Mouse (Mus musculus) liver, embryonic 11.5 days (tissue): ENCODE results near the gene Krt25. TPM values are rescaled to one million over a fixed set of nuclear protein-coding genes. Genes with fewer than 3 reads are reported as not detected.

Source experiments
- ATAC-seq: fragments of 200-750 bp; cut with Nextera tagmentation; replicated peaks from 2 replicates; pipeline ENCODE4 v1.8.0; 2017; ENCODE audit warnings: moderate number of reproducible peaks, mild to moderate bottlenecking, moderate TSS enrichment, moderate library complexity; ENCODE audit not compliant: low FRiP score
- DNase-seq: peaks from one replicate; pipeline ENCODE4 v3.0.0-alpha.2; 2017; ENCODE audit warnings: low spot score
- H3K27ac ChIP-seq: fragments of 300-500 bp; sonication (generic); 2 replicates; pipeline ENCODE4 v1.5.1; 2014; ENCODE audit warnings: mild to moderate bottlenecking, low read depth, low read length, control low read depth
- H3K27me3 ChIP-seq: fragments of 300-500 bp; sonication (generic); replicated peaks from 2 replicates; pipeline ENCODE4 v1.6.1; 2014; ENCODE audit warnings: low read length, mixed read lengths; ENCODE audit not compliant: control insufficient read depth, insufficient read depth
- H3K36me3 ChIP-seq: fragments of 300-500 bp; sonication (generic); 2 replicates; pipeline ENCODE4 v1.6.1; 2014; ENCODE audit warnings: mild to moderate bottlenecking, low read length, moderate library complexity, mixed read lengths; ENCODE audit not compliant: control insufficient read depth, insufficient read depth
- H3K4me1 ChIP-seq: fragments of 300-500 bp; sonication (generic); replicated peaks from 2 replicates; pipeline ENCODE4 v1.6.1; 2014; ENCODE audit warnings: low read length, mixed read lengths; ENCODE audit not compliant: control insufficient read depth, insufficient read depth
- H3K4me2 ChIP-seq: fragments of 300-500 bp; sonication (generic); 2 replicates; pipeline ENCODE4 v1.6.1; 2014; ENCODE audit warnings: mild to moderate bottlenecking, control low read depth, moderate library complexity
- H3K4me3 ChIP-seq: fragments of 300-500 bp; sonication (generic); 2 replicates; pipeline ENCODE4 v1.5.1; 2014; ENCODE audit warnings: low read depth, low read length, control low read depth
- H3K9ac ChIP-seq: fragments of 300-500 bp; sonication (generic); 2 replicates; pipeline ENCODE4 v1.6.1; 2014; ENCODE audit warnings: low read depth, low read length, control low read depth
- H3K9me3 ChIP-seq: fragments of 300-500 bp; sonication (generic); 2 replicates; pipeline ENCODE4 v1.6.1; 2016; ENCODE audit warnings: low read length, inconsistent platforms, mixed read lengths; ENCODE audit not compliant: control insufficient read depth
- WGBS: fragments of 180-500 bp; shearing (Covaris S2); extraction: QIAGEN DNeasy Blood & Tissue Kit; methylation state at CpG from one replicate; pipeline ENCODE4 v1.1.7; 2014; 5-methylcytosine and 5-hydroxymethylcytosine counted together
- polyA plus RNA-seq: library from polyadenylated mRNA; unstranded; fragments of >200 nt; fragmentation: Nextera tagmentation; extraction: Ambion mirVana; gene quantifications from 2 replicates; pipeline ENCODE4 v1.2.1, GENCODE M21; 2014

Gene Krt25
- polyA plus RNA-seq, 1 experiment from 2014 or later: not detected

- 75% methylated on average over 13 of the region's 13 CpGs for WGBS
These were observed 10.7 kb upstream of the Krt25 start for GRCm38 (mm10) chr11:99333426-99333825.

GRCm38 (mm10) chr11:99329655-99330054 is 6.9 kb upstream of the Krt25 start:
- ATAC-seq: no peak
- H3K9ac ChIP-seq: no peak overlapping the region

More at GRCm38 (mm10) chr11:99333426-99333825, 10.7 kb upstream of the Krt25 start:
- H3K4me1 ChIP-seq: no peaks in the 10 kb centered on the region
- H3K9me3 ChIP-seq: no peaks in the 10 kb centered on the region
- H3K27me3 ChIP-seq: no peaks in the 10 kb centered on the region
- no peak overlapping the region for H3K27ac ChIP-seq
- H3K9ac ChIP-seq: no peak overlapping the region
- no peak for DNase-seq
- H3K4me3 ChIP-seq: no peak overlapping the region
- ATAC-seq: no peak
- no peaks in the 10 kb centered on the region for H3K36me3 ChIP-seq
- no peak overlapping the region for H3K4me2 ChIP-seq

GRCm38 (mm10) chr11:99321094-99321493 is 1.7 kb downstream of the Krt25 start:
- WGBS: 88% methylated on average over 14 of the region's 14 CpGs
- H3K36me3 ChIP-seq: no peaks in the 10 kb centered on the region
- ATAC-seq: no peak

More at GRCm38 (mm10) chr11:99329655-99330054, 6.9 kb upstream of the Krt25 start:
- H3K4me1 ChIP-seq: no peaks in the 10 kb centered on the region
- WGBS: 57% methylated on average over 2 of the region's 2 CpGs
- no peak overlapping the region for H3K27ac ChIP-seq
- no peak overlapping the region for H3K4me2 ChIP-seq
- no peaks in the 10 kb centered on the region for H3K27me3 ChIP-seq
- no peak for DNase-seq
- no peak overlapping the region for H3K4me3 ChIP-seq
- H3K36me3 ChIP-seq: no peaks in the 10 kb centered on the region
- H3K9me3 ChIP-seq: no peaks in the 10 kb centered on the region

GRCm38 (mm10) chr11:99319127-99319526 is 3.6 kb downstream of the Krt25 start:
- Histone ChIP-seq H3K4me2 (no peak overlapping the region), H3K9me3 (no peaks in the 10 kb centered on the region), H3K27me3 (no peaks in the 10 kb centered on the region), H3K27ac (no peak overlapping the region), H3K36me3 (no peaks in the 10 kb centered on the region), H3K4me1 (no peaks in the 10 kb centered on the region), H3K9ac (no peak overlapping the region), H3K4me3 (no peak overlapping the region)
- no peak for DNase-seq
- WGBS: 73% methylated on average over 9 of the region's 9 CpGs
- no peak for ATAC-seq

More at GRCm38 (mm10) chr11:99321094-99321493, 1.7 kb downstream of the Krt25 start:
- Histone ChIP-seq H3K4me3 (no peak overlapping the region), H3K4me2 (no peak overlapping the region), H3K27ac (no peak overlapping the region), H3K4me1 (no peaks in the 10 kb centered on the region), H3K9ac (no peak overlapping the region), H3K9me3 (no peaks in the 10 kb centered on the region), H3K27me3 (no peaks in the 10 kb centered on the region)
- no peak for DNase-seq

GRCm38 (mm10) chr11:99316543-99316942 is 6.2 kb downstream of the Krt25 start:
- DNase-seq (no peak), ATAC-seq (no peak)
- Histone ChIP-seq H3K27ac (no peak overlapping the region), H3K4me2 (no peak overlapping the region), H3K36me3 (no peaks in the 10 kb centered on the region), H3K27me3 (no peaks in the 10 kb centered on the region), H3K9ac (no peak overlapping the region), H3K9me3 (no peaks in the 10 kb centered on the region), H3K4me1 (no peaks in the 10 kb centered on the region), H3K4me3 (no peak overlapping the region)
- 74% methylated on average over 8 of the region's 8 CpGs for WGBS

- H3K27ac ChIP-seq: no peak overlapping the region
- no peaks in the 10 kb centered on the region for H3K27me3 ChIP-seq
- H3K4me3 ChIP-seq: no peak overlapping the region
- ATAC-seq: no peak
- DNase-seq: no peak
- H3K36me3 ChIP-seq: no peaks in the 10 kb centered on the region
- 81% methylated on average over 2 of the region's 2 CpGs for WGBS
- H3K4me2 ChIP-seq: no peak overlapping the region
- no peaks in the 10 kb centered on the region for H3K9me3 ChIP-seq
- H3K9ac ChIP-seq: no peak overlapping the region
- H3K4me1 ChIP-seq: no peaks in the 10 kb centered on the region
These were observed 8.2 kb downstream of the Krt25 start for GRCm38 (mm10) chr11:99314594-99314993.

- Histone ChIP-seq H3K9ac (no peak overlapping the region), H3K27me3 (no peaks in the 10 kb centered on the region), H3K4me1 (no peaks in the 10 kb centered on the region), H3K36me3 (no peaks in the 10 kb centered on the region), H3K27ac (no peak overlapping the region), H3K4me3 (no peak overlapping the region), H3K4me2 (no peak overlapping the region), H3K9me3 (no peaks in the 10 kb centered on the region)
- ATAC-seq (no peak), DNase-seq (no peak)
- 80% methylated on average over 1 of the region's 1 CpGs for WGBS
These were observed 11.9 kb downstream of the Krt25 start for GRCm38 (mm10) chr11:99310882-99311281.

- DNase-seq (peak; percentile 45), ATAC-seq (peak; percentile 51; the same call in 1 of the 2 replicates)
- Histone ChIP-seq H3K4me2 (no peak overlapping the region), H3K27ac (no peak overlapping the region), H3K27me3 (no peaks in the 10 kb centered on the region), H3K4me1 (no peaks in the 10 kb centered on the region), H3K9me3 (0 out of 2 replicates have a peak, but pooled peaks cover 3% of the 10 kb centered on the region), H3K36me3 (no peaks in the 10 kb centered on the region), H3K4me3 (no peak overlapping the region), H3K9ac (no peak overlapping the region)
- 27% methylated on average over 2 of the region's 2 CpGs for WGBS
These were observed 15.2 kb downstream of the Krt25 start for GRCm38 (mm10) chr11:99307579-99307978.

GRCm38 (mm10) chr11:99295039-99295438 is 27.7 kb downstream of the Krt25 start:
- Histone ChIP-seq H3K4me3 (no peak overlapping the region), H3K4me2 (no peak overlapping the region), H3K27ac (no peak overlapping the region), H3K27me3 (no peaks in the 10 kb centered on the region), H3K36me3 (no peaks in the 10 kb centered on the region), H3K9ac (no peak overlapping the region), H3K9me3 (no peaks in the 10 kb centered on the region), H3K4me1 (no peaks in the 10 kb centered on the region)
- no peak for DNase-seq
- no peak for ATAC-seq
- WGBS: 51% methylated on average over 5 of the region's 5 CpGs
